Comparison of ENCODE assay signal across 18 mouse cellular contexts in the genomic region with DNA sequence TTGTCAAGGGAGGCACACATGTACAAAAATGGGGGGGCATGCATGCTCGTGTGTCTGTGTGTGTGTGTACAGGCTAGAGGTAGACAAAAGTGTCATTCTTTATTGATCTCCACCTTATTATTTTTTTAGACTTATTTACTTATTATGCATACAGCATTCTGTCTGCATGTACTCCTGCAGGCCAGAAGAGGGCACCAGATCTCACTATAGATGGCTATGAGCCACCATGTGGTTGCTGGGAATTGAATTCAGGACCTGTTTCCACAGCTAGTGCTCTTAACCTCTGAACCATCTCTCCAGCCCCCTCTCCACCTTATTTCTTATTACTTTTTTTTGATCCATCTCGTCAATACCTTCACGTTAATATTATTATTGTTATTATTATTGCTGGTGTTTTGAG. TPM values are rescaled to one million over a fixed set of nuclear protein-coding genes. Genes with fewer than 3 reads are reported as not detected.
DNase-seq lines count a peak whose midpoint lies in the region; ATAC-seq and TF ChIP-seq lines count a peak whose summit lies in the region.
"Had no signal": no experiment of that assay in that cellular context is flagged by ENCODE, and none has a peak within 500 bp of the region (broad histone marks: within the 10 kb centered on the region; RNA-seq: fewer than 3 reads in every experiment).

No protein-coding gene starts in this region.

- no peak for ATAC-seq in kidney, postnatal 0 days (replicated peaks; ENCODE audit: low FRiP score, low read depth)

- WGBS in kidney, postnatal 0 days, result 73% methylated on average over 3 of the region's 3 CpGs
- 82% methylated on average over 3 of the region's 3 CpGs for WGBS in small intestine, adult 2 months

- H3K4me2 ChIP-seq in kidney, postnatal 0 days (ENCODE audit: low read length), result no peak overlapping the region
- H3K4me2 ChIP-seq: hindbrain, embryonic 15.5 days; liver, embryonic 15.5 days; neural tube, embryonic 15.5 days had no signal

- peak; percentile 48 for TF ChIP-seq RAD21 in MEL (IDR thresholded peaks at IDR 0.05; ENCODE audit: low read depth, low read length)

- no peak overlapping the region for H3K4me3 ChIP-seq in kidney, postnatal 0 days (replicated peaks; ENCODE audit: low read depth, low read length)
- H3K4me3 ChIP-seq in MEL (ENCODE audit: control insufficient read depth in 1 of 2, insufficient read depth in 1 of 2, low read depth in 2 of 2, low read length in 2 of 2), result no peak overlapping the region
- H3K4me3 ChIP-seq in small intestine, adult 2 months (ENCODE audit: low read depth, low read length), result no peak overlapping the region
- H3K4me3 ChIP-seq: embryonic facial prominence, embryonic 10.5 days; hindbrain, embryonic 15.5 days; liver, embryonic 15.5 days; neural tube, embryonic 15.5 days had no signal

- H3K27me3 ChIP-seq in kidney, postnatal 0 days (ENCODE audit: insufficient read depth, low read length), result no peaks in the 10 kb centered on the region
- H3K27me3 ChIP-seq in MEL (ENCODE audit: control insufficient read depth in 1 of 2, insufficient read depth in 2 of 2, low read length in 2 of 2), result peaks cover 0 to 2% of the 10 kb centered on the region in 2 experiments; a peak in 1 of 4 replicates
- H3K27me3 ChIP-seq in small intestine, adult 2 months (ENCODE audit: control insufficient read depth, insufficient read depth, low read length), result no peaks in the 10 kb centered on the region
- H3K27me3 ChIP-seq: hindbrain, embryonic 15.5 days; neural tube, embryonic 15.5 days had no signal

- no peak overlapping the region for H3K9ac ChIP-seq in kidney, postnatal 0 days (ENCODE audit: low read depth, low read length)
- no peak overlapping the region for H3K9ac ChIP-seq in MEL (ENCODE audit: control insufficient read depth, low read depth, low read length, poor library complexity, severe bottlenecking)
- H3K9ac ChIP-seq: hindbrain, embryonic 15.5 days; liver, embryonic 15.5 days; neural tube, embryonic 15.5 days had no signal

- no peak for DNase-seq in kidney, postnatal 0 days (ENCODE audit: low spot score)
- no peak for DNase-seq in kidney, postnatal 10 days
- DNase-seq in thymus, postnatal 14 days, result peak; percentile 36
- DNase-seq in thymus, postnatal 36 days, result no peak
- DNase-seq in MEL (ENCODE audit: low read depth, low spot score) (peak; percentile 65), MN1 (ENCODE audit: low spot score) (no peak)
- DNase-seq in heart, postnatal 36 days, result no peak
- DNase-seq: cerebellum, adult 9-10 months; layer of hippocampus, adult 9-11 months; retina, postnatal 1 day had no signal

- H3K36me3 ChIP-seq in kidney, postnatal 0 days (ENCODE audit: insufficient read depth, low read length), result no peaks in the 10 kb centered on the region
- H3K36me3 ChIP-seq in MEL (ENCODE audit: control insufficient read depth in 1 of 2, insufficient read depth in 2 of 2, low read length in 2 of 2), result no peaks in the 10 kb centered on the region
- H3K36me3 ChIP-seq in small intestine, adult 2 months (ENCODE audit: control insufficient read depth, insufficient read depth, low read length), result no peaks in the 10 kb centered on the region
- H3K36me3 ChIP-seq: embryonic facial prominence, embryonic 10.5 days; hindbrain, embryonic 15.5 days; liver, embryonic 15.5 days; neural tube, embryonic 15.5 days had no signal

- intact Hi-C loops in heart, postnatal 36 days (cut with DNase I), result no loop called here

- no peak overlapping the region for H3K27ac ChIP-seq in kidney, postnatal 0 days
- H3K27ac ChIP-seq in MEL (ENCODE audit: control insufficient read depth, low read depth, low read length), result no peak overlapping the region
- H3K27ac ChIP-seq in small intestine, adult 2 months (ENCODE audit: insufficient read depth, low read depth, low read length), result no peak overlapping the region
- H3K27ac ChIP-seq: embryonic facial prominence, embryonic 10.5 days; hindbrain, embryonic 15.5 days; liver, embryonic 15.5 days; neural tube, embryonic 15.5 days had no signal

- TF ChIP-seq POLR2A in MEL (IDR thresholded peaks at IDR 0.05; ENCODE audit: control insufficient read depth in 1 of 2, insufficient read depth in 1 of 2, low read depth in 1 of 2, low read length in 2 of 2, poor library complexity in 1 of 2), result no peak
- TF ChIP-seq POLR2A in small intestine, adult 2 months (IDR thresholded peaks at IDR 0.05; ENCODE audit: low read depth, low read length), result no peak

- no peaks in the 10 kb centered on the region for H3K9me3 ChIP-seq in kidney, postnatal 0 days (replicated peaks; ENCODE audit: low read length)
- H3K9me3 ChIP-seq in MEL (replicated peaks; ENCODE audit: insufficient read depth, low read length), result no peaks in the 10 kb centered on the region
- H3K9me3 ChIP-seq: hindbrain, embryonic 15.5 days; liver, embryonic 15.5 days; neural tube, embryonic 15.5 days had no signal

- TF ChIP-seq EP300 in MEL (IDR thresholded peaks at IDR 0.05; ENCODE audit: low read depth in 1 of 2, low read length in 2 of 2), result no peak

- no peaks in the 10 kb centered on the region for H3K79me2 ChIP-seq in MEL (ENCODE audit: control insufficient read depth, insufficient read depth, low read length, poor library complexity)

- H3K4me1 ChIP-seq in kidney, postnatal 0 days (replicated peaks; ENCODE audit: insufficient read depth, low read length), result no peaks in the 10 kb centered on the region
- H3K4me1 ChIP-seq in MEL (ENCODE audit: control insufficient read depth in 1 of 2, insufficient read depth in 2 of 2, low read length in 2 of 2), result peaks cover 0 to 6% of the 10 kb centered on the region in 2 experiments; a peak in 2 of 4 replicates
- H3K4me1 ChIP-seq in small intestine, adult 2 months (ENCODE audit: control insufficient read depth, insufficient read depth, insufficient read length, low read length), result peaks cover 12% of the 10 kb centered on the region
- H3K4me1 ChIP-seq: liver, embryonic 15.5 days had no signal

- TF ChIP-seq CTCF in kidney, postnatal 0 days (IDR thresholded peaks at IDR 0.05; ENCODE audit: low read depth), result peak; percentile 65
- TF ChIP-seq CTCF in MEL (IDR thresholded peaks at IDR 0.05 in 2 of 3, conservative IDR thresholded peaks at IDR 0.05 in 1 of 3; ENCODE audit: control insufficient read depth in 1 of 3, insufficient read depth in 1 of 3, low read depth in 2 of 3, low read length in 3 of 3, poor library complexity in 1 of 3, severe bottlenecking in 1 of 3), result peak; percentile 49 to 63 (median 59)
- TF ChIP-seq CTCF in small intestine, adult 2 months (IDR thresholded peaks at IDR 0.05; ENCODE audit: extremely low read depth, insufficient read length, insufficient replicate concordance, low read depth, low read length), result peak; percentile 8; the same call in 1 of the 2 replicates

TF ChIP-seq in MEL, 35 proteins besides CTCF, POLR2A, EP300 and RAD21:
- TF ChIP-seq MYC (IDR thresholded peaks at IDR 0.05; ENCODE audit: low read depth, low read length) (peak; percentile 81), MYB (IDR thresholded peaks at IDR 0.05; ENCODE audit: low read depth, low read length) (no peak), ZC3H11A (IDR thresholded peaks at IDR 0.05; ENCODE audit: low read depth, low read length) (0 out of 2 replicates have a peak, but pooled peaks have one; percentile 2), USF2 (IDR thresholded peaks at IDR 0.05; ENCODE audit: borderline replicate concordance in 1 of 2, insufficient read depth in 1 of 2, low read depth in 1 of 2, low read length in 2 of 2) (no peak), RCOR1 (IDR thresholded peaks at IDR 0.05; ENCODE audit: low read depth, low read length) (no peak), GATA1 (IDR thresholded peaks at IDR 0.05; ENCODE audit: low read depth, low read length) (no peak), SMC3 (IDR thresholded peaks at IDR 0.05; ENCODE audit: low read depth, low read length) (peak; percentile 40), MEF2A (IDR thresholded peaks at IDR 0.05; ENCODE audit: extremely low read depth, insufficient replicate concordance, low read depth, low read length, poor library complexity, severe bottlenecking) (no peak)

RNA-seq across cellular contexts. Expression of gene Gm572, which starts 6.2 kb away (rescaled TPM):
- polyA plus RNA-seq in kidney, postnatal 0 days (2015; fragmentation: Nextera tagmentation; extraction: Ambion mirVana), result not detected in 2 replicates
- not detected in 2 replicates for total RNA-seq in MEL (2012; rRNA removed)
- not detected for polyA plus RNA-seq in MEL (2012; ENCODE audit: insufficient read depth in 1 of 2, insufficient read length in 2 of 2, low read depth in 1 of 2, low replicate concordance in 2 of 2, missing spikeins in 1 of 2)
- polyA plus RNA-seq in small intestine, adult 2 months (2012; rRNA removed), result 0.08 TPM in 1 of 2 replicates, not detected in the other
- total RNA-seq in heart, postnatal 36 days (2021), result 1 to 10 TPM; 3.7 to 5.5 TPM
- total RNA-seq: left cerebral cortex, postnatal 25 days; megakaryocyte-erythroid progenitor cell, adult 5-6 weeks had no signal
- polyA plus RNA-seq: embryonic facial prominence, embryonic 10.5 days; hindbrain, embryonic 15.5 days; kidney, embryonic 14.5 days; liver, embryonic 15.5 days; neural tube, embryonic 15.5 days had no signal

RNA-seq across cellular contexts. Expression of gene Tardbp, which starts 22.5 kb away (rescaled TPM):
- polyA plus RNA-seq in kidney, postnatal 0 days (2015; fragmentation: Nextera tagmentation; extraction: Ambion mirVana), result 241 and 281 TPM in 2 replicates
- total RNA-seq in MEL (2012; rRNA removed), result 209 and 211 TPM in 2 replicates
- 100 to 1,000 TPM in 1 of 2 experiments, not detected in 1; 455 TPM for polyA plus RNA-seq in MEL (2012; ENCODE audit: insufficient read depth in 1 of 2, insufficient read length in 2 of 2, low read depth in 1 of 2, low replicate concordance in 2 of 2, missing spikeins in 1 of 2)
- 6.7 and 7.7 TPM in 2 replicates for polyA plus RNA-seq in small intestine, adult 2 months (2012; rRNA removed)
- 100 to 1,000 TPM; 123 to 130 TPM for total RNA-seq in heart, postnatal 36 days (2021)

RNA-seq across cellular contexts. Expression of gene Masp2, which starts 47.0 kb away (rescaled TPM):
- 0.15 TPM in 1 of 2 replicates, not detected in the other for polyA plus RNA-seq in kidney, postnatal 0 days (2015; fragmentation: Nextera tagmentation; extraction: Ambion mirVana)
- total RNA-seq in MEL (2012; rRNA removed), result 0.75 and 1.4 TPM in 2 replicates
- polyA plus RNA-seq in MEL (2012; ENCODE audit: insufficient read depth in 1 of 2, insufficient read length in 2 of 2, low read depth in 1 of 2, low replicate concordance in 2 of 2, missing spikeins in 1 of 2), result under 1 TPM in 1 of 2 experiments, not detected in 1; 0.38 TPM
- polyA plus RNA-seq in small intestine, adult 2 months (2012; rRNA removed), result 0.16 and 1.7 TPM in 2 replicates
- total RNA-seq in heart, postnatal 36 days (2021), result under 1 TPM in 1 of 2 experiments, not detected in 1; 0.56 TPM
- polyA plus RNA-seq: embryonic facial prominence, embryonic 10.5 days; kidney, embryonic 14.5 days had no signal

RNA-seq across cellular contexts. Expression of gene Srm, which starts 58.0 kb away (rescaled TPM):
- polyA plus RNA-seq in kidney, postnatal 0 days (2015; fragmentation: Nextera tagmentation; extraction: Ambion mirVana), result 122 and 125 TPM in 2 replicates
- total RNA-seq in MEL (2012; rRNA removed), result 299 and 332 TPM in 2 replicates
- polyA plus RNA-seq in MEL (2012; ENCODE audit: insufficient read depth in 1 of 2, insufficient read length in 2 of 2, low read depth in 1 of 2, low replicate concordance in 2 of 2, missing spikeins in 1 of 2), result 100 to 1,000 TPM; 305 to 765 TPM
- 42.6 and 44.5 TPM in 2 replicates for polyA plus RNA-seq in small intestine, adult 2 months (2012; rRNA removed)
- 10 to 100 TPM; 17.5 to 18.7 TPM for total RNA-seq in heart, postnatal 36 days (2021)

Comparison
In these comparisons a context has a peak if more than half of its experiments do, and no peak if none do; other contexts are left out.
1. DNase-seq: peak in thymus, postnatal 14 days (single experiment) and MEL (single experiment); none in kidney, postnatal 0 days (single experiment), kidney, postnatal 10 days (single experiment), thymus, postnatal 36 days (0 of 2), MN1 (single experiment) and heart, postnatal 36 days (0 of 2).
2. CTCF ChIP-seq: peak in every context shown above with its lines; median percentile 65 in kidney, postnatal 0 days; 59 in MEL; 8 in small intestine, adult 2 months.